Mouse (Mus musculus) layer of hippocampus, postnatal 10 days (tissue): ENCODE measurements around the gene Hspa5. TPM values are rescaled to one million over a fixed set of nuclear protein-coding genes. Genes with fewer than 3 reads are reported as not detected.
"Not testable (repeated sequence)": the region's sequence is repeated elsewhere in the genome, so short reads cannot be mapped to it uniquely, and the experiment has no call there.

ENCODE experiments used
- DNase-seq, 2 experiments: peaks; one replicate each; pipeline ENCODE4 v3.0.0; 2021; ENCODE audit warnings: low spot score in 2 of 2
- total RNA-seq, 2 experiments: library from RNA; stranded (reverse); gene quantifications; 2 replicates each; pipeline ENCODE4 v1.2.3; 2021

Hspa5 gene
- total RNA-seq, 2 experiments from 2014 or later, result 219 to 226 TPM

GRCm38 (mm10) chr2:34770049-34770448, 1.7 kb upstream of the Hspa5 start:
- DNase-seq, result no peak

- DNase-seq, result no peak
Measured at GRCm38 (mm10) chr2:34770951-34771350, 819 bp upstream of the Hspa5 start.

DNA sequence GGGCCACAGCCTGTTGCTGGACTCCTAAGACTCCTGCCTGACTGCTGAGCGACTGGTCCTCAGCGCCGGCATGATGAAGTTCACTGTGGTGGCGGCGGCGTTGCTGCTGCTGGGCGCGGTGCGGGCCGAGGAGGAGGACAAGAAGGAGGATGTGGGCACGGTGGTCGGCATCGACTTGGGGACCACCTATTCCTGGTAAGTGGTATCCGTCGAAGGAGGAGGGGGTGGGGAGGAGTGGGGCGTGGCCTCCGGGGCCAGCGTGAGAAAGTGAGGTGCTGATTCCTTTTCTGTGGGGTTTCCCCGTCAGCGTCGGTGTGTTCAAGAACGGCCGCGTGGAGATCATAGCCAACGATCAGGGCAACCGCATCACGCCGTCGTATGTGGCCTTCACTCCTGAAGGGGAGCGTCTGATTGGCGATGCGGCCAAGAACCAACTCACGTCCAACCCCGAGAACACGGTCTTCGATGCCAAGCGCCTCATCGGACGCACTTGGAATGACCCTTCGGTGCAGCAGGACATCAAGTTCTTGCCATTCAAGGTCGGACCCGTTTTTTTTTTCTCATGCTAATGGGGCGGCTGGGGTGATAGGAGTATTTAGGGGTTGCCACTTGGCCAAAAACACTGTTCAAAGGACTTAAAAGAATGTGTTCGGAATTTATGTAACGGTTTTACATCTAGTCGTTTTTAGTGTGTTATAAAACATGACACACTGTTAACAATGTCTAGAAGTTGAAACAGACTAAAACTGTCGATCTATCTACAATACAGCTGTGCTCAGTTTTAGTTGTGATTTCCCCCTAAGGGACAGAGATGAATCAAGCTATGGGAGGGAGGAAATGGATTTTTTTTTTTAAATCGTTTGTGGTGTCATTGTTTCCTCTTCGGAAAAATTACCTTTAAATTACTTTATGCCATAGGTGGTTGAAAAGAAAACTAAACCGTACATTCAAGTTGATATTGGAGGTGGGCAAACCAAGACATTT, 774 bp downstream of the Hspa5 start:
- no peak for DNase-seq

DNA sequence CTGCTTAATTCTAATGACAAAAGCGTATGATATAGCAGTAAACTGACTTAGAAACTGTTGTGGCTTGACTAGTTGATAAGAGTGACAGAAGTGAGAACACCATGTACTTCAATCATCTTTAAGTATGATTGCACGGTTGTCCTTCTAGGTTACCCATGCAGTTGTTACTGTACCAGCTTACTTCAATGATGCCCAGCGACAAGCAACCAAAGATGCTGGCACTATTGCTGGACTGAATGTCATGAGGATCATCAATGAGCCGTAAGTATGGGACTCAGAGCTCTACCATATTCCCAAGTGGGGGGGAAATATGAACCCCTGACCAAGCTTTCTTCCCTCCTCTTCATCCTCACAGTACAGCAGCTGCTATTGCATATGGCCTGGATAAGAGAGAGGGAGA, 1.9 kb downstream of the Hspa5 start:
- DNase-seq, result no peak

DNA sequence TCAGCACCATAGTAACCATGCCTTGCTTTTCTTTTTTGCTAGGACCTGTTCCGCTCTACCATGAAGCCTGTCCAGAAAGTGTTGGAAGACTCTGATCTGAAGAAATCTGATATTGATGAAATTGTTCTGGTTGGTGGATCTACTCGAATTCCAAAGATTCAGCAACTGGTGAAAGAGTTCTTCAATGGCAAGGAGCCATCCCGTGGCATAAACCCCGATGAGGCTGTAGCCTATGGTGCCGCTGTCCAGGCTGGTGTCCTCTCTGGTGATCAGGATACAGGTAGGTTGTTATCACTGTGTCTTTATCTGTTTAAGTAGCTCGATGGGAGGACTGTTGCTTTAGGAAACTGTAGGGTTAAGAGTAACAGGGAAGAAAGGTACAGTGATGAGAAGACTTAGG, 2.7 kb downstream of the Hspa5 start:
- no peak for DNase-seq

DNA sequence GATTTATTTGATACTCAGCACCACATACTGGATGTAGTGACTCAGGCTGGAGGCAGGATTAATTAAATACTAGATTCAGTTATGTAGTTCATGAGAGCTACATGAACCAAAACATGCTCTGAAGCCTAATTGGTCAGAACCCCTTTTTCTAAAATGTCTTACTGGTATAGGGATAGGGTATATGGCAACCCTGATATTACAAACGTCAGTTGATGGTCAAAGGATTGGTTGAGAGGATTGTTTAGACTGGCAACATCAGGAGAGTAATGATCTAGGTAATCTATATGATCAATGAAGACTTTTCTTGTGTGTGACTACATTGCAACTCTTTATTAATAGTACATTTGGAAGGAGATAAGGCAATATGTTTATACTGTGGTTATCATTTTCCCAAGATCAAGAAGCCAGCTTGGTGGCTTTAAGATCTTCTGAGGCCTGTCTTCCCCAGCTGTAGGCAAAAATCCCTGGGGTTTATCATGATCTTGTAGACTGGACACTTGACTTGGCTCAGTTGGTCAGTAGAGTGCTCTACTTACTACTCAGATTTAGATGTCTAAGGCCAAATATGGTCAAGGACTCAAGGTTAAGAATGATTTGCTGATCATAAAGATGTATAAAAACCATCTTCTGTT, 5.6 kb downstream of the Hspa5 start:
- DNase-seq, result no peak

DNA sequence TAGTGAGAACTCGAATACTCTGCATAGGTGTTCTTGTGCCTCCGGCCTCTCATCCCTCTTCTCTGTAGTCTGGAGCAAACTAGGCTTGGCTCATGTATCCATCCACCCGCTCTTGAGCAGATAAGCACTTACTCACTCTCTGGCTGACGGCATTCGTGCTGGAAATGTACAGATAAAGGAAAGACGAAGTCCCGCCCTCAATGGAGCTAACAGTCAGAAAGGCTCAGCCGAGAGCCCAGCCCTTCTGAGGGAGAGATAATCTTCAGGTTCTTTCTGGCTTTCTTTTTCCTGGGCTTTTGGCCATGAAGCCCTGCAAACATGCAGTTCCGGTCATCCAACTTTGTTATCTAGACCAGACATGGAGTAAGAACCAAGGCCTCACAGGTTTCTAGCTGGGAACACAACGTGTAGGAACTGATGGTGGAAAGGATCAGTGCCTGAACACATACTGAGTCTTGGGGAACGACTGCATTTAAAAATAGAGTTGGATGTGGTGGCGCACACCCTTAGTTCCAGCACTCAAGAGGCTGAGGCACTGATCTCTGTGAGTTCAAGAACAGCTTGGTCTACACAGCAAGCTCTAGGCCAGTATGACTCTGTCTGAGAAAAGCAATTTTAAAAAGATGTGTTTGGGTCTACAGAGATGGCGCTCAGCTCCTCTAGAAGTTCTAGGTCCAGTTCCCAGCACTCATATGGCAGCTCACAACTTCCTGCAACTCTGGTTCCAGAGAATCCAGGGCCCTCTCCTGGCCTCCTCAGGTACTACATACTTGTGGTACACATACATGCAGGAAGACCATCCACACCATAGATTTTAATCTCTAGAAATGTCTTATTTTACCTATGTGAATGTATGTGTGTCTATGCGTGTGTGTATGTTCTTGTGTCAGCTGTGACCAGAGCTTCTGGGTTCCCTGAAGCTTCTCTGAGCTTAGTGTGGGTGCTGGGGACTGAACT, 11.6 kb downstream of the Hspa5 start:
- DNase-seq, result no peak

- peak in 1 of 2 experiments; percentile 31 for DNase-seq
Measured at GRCm38 (mm10) chr2:34784085-34784484, 12.3 kb downstream of the Hspa5 start.

DNA sequence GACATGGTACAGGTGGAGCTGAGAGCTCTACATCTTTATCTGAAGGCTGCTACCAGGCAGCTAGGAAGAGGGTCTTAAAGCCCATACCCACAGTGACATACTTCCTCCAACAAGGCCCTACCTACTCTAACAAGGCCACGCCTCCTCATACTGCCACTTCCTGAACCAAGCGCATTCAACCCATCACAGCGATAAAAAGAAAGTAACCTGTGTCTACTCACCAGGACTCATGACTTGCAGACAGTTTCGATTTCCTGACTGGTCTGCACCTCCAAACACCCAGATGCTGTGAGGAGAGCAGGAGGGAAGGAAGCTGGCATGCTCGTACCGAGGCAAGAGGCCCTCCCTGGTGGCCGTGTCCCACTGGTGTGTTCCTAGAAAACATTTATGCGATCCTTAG, 18.5 kb downstream of the Hspa5 start:
- DNase-seq, result no peak

DNA sequence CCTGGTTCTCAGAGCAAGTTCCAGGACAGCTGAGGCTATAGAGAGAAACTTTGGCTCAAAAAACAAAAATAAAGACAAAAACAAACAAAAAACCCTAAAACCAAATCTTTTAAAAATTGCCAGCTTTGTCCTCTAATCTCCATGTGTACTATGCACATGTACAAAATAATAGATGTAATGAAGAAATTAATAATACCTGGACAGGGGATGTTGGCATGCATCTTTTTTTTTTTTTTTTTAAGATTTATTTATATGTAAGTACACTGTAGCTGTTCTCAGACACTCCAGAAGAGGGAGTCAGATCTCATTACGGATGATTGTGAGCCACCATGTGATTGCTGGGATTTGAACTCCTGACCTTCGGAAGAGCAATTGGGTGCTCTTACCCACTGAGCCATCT, 20.8 kb downstream of the Hspa5 start:
- not testable (repeated sequence) for DNase-seq

DNA sequence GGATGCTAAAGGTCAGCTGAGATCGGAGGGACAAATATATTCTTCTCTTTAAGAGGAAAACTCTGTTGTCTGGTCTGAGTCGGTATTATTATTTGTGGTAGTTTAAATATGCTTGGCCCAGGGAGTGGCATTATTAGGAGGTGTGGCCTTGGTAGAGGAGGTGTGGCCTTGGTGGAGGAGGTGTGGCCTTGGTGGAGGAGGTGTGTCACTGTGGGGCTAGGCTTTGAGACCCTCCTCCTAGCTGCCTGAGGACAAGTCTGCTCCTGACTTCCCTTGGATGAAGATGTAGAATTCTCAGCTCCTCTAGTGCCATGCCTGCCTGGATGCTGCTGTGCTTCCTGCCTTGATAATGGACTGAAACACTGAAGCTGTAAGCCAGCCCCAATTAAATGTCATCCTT, 22.7 kb downstream of the Hspa5 start:
- DNase-seq, result no peak

DNA sequence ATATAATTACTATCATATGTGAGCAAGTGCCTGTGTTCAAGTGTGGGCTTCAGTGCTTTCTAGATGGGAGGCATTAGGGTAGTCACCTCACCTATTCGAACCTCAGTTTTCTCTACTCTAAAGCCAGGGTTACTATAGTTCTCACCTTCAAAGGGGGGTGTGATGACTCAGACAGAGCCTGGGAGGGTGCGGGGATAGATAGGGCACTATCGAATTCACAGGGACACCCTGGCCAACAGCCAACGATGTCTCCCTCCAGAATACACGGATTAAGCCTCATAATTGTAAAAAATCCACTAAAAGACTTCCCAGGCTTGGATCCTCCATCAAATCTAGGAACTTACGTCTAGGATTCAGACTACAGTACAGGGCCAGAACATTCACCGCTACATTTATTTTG, 23.7 kb downstream of the Hspa5 start:
- DNase-seq, result no peak

DNA sequence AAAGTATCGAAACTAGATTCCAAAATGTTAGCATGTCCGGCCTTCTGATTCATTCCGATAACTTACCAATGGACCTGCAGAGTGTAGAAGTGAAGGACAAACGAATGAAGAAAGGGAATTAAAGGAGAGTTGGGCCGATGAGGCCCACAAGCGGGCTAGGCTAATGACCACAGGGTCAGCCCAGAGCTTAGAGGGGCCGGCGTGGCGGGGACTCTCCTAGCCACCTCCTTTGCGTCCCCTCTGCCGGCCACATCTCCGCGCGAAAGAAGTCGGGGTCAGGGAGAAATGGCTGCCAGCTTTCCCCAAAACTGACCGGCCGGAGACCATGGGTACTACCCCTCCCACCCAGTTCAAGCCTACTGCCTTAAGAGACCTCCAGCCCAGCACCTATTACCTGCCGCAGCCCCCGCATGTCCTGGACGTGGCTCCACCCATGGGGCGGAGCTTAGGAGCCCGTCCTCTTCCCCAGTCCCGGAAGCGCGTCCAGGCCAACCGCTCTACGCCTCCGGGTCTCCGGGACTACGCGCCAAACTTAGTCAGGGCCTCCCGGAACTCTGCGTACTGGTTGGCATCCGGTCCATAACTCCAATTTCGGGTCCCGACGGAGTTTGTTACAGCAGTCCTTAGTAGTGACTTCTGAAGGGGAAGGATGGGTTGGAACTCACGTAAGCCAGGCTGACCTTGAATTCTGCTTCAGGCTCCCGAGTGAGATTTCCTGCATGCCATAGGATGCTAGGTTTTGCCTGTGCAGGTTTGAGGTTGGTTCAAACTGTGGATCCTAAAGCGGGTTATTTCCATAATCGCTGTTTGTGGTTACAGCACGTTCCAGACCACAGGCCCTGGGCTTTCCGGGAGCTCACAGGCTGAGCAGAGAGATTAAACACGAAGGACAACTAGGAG, 27.8 kb downstream of the Hspa5 start, which contains the start of gene Rabepk:
Rabepk (minus strand) TSS at position 556 of the 900 bp plus-strand sequence.
- DNase-seq, result peak; percentile 60 to 78

- no peak for DNase-seq
Measured at GRCm38 (mm10) chr2:34800371-34800770, 28.6 kb downstream of the Hspa5 start.

DNA sequence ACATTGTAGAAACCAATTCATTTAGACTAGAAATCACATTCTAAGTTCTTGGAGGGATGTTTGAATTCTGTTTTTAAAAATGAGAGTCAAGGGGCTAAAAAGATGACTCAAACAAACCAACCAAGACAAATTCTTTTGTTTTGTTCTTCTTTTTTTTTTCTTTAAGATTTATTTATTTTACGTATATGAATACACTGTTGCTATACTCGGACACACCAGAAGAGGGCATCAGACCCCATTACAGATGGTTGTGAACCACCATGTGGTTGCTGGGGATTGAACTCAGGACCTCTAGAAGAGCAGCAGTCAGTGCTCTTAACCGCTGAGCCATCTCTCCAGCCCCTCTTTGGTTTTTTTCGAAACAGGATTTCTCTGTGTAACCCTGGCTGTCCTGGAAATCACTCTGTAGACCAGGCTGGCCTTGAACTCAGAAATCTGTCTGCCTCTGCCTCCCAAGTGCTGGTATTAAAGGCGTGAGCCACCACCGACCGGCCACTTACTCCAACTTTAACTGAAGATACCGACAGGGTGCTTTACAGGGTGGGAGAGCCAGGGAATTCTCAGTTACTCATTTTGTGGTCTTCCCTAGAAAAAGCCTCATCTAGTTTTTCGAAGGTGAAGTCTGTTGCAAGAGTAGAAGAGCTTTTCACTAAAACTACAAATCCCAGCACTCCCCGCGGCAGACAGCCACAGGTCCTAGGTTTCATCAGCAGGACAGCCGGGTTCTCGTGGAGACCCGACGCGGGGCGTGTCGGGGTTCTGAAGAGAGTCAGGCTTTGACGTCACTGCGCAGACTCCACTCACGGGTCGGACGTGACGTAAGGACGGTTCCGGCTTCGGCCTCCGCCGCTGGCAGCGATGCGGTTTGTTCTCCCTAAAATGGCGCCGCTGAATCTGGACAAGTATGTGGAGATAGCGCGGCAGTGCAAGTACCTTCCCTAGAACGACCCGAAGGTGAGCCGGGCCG, 30.0 kb downstream of the Hspa5 start:
- DNase-seq, result peak; percentile 95 to 96

GRCm38 (mm10) chr2:34802565-34803245, 30.9 kb downstream of the Hspa5 start:
- peak; percentile 20 to 44 for DNase-seq

DNA sequence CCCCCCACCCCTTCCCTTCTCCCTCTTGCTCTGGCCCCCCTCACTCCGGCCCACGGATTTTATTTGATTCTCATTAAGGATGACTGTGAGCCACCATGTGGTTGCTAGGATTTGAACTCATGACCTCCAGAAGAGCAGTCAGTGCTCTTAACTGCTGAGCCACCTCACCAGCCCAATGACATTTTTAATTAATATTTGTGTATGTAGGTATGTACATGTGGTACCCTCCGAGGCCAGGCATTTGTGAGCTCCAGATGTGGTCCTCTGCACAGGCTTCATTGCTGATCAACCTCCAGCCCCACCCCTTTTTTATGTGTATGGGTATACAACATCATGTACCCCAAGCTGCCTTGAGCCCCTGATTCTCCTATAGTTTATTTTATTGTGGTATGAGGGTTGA, 32.0 kb downstream of the Hspa5 start:
- peak in 1 of 2 experiments; percentile 11 for DNase-seq

DNA sequence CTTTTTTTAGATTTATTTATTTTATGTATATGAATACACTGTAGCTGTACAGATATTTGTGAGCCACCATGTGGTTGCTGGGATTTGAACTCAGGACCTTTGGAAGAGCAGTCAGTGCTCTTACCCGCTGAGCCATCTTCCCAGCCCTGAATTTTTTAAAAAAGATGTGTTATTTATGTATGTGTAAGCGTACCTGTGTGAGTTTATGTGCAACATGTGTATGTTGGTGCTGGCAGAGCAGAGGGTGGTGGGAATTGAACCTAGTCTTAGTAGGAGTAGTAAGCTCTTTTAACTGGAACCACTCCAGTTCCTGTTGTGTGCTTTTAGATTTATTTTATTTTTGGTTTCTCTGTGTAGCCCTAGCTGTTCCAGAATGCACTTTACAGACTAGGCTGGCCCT, 32.4 kb downstream of the Hspa5 start:
- DNase-seq, result peak in 1 of 2 experiments; percentile 4
